Mouse (Mus musculus): ENCODE measurements around the gene Chd3. TPM values are rescaled to one million over a fixed set of nuclear protein-coding genes. Genes with fewer than 3 reads are reported as not detected.

Gene Chd3
- polyA plus RNA-seq, 1 experiment from 2014 or later, result 54.0 TPM

DNA sequence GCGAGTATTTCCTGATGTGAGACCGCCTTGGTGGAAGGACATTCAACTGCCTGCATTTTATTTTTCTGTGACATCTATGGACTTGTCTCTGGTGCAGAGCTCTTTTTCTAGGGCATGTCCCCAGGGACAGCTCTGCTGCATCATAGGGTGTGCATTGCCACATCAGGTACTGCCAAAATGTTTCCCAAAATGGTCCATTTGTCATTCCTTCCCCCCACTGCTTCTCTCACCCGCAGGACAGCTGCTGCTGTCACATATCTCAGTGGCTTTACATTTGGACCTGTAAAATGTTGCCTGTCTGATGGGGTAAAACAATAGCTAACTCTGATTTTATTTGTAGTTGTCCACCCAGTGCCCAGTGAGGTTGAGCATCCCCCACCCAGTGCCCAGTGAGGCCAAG is 73.9 kb downstream of the Chd3 start:
- Histone ChIP-seq H3K36me3 (0 out of 2 replicates have a peak, but pooled peaks cover 6% of the 10 kb centered on the region), H3K9me3 (no peaks in the 10 kb centered on the region), H3K27ac (no peak overlapping the region), H3K4me2 (no peak overlapping the region), H3K9ac (no peak overlapping the region), H3K4me1 (no peaks in the 10 kb centered on the region), H3K4me3 (replicated peaks) (no peak overlapping the region), H3K27me3 (replicated peaks) (no peaks in the 10 kb centered on the region)
- no peak for ATAC-seq (ENCODE audit: insufficient read depth, low FRiP score, low read depth)
- 87% methylated on average over 3 of the region's 3 CpGs for WGBS

Other genes starting within 250 kb of the Chd3 start
- 0.76 and 1.0 TPM in 2 replicates for gene Hes7, start 249.0 kb downstream of the Chd3 start, polyA plus RNA-seq (2015; fragmentation: Nextera tagmentation; extraction: Ambion mirVana)
- 0.37 TPM in 2 replicates for gene 9130213A22Rik, start 246.8 kb downstream of the Chd3 start, polyA plus RNA-seq (2015; fragmentation: Nextera tagmentation; extraction: Ambion mirVana)
- gene Aloxe3, start 243.5 kb downstream of the Chd3 start, polyA plus RNA-seq (2015; fragmentation: Nextera tagmentation; extraction: Ambion mirVana), result 0.27 and 1.2 TPM in 2 replicates
- gene Alox12b, start 212.4 kb downstream of the Chd3 start, polyA plus RNA-seq (2015; fragmentation: Nextera tagmentation; extraction: Ambion mirVana), result 4.2 and 11.5 TPM in 2 replicates
- 0.28 and 0.31 TPM in 2 replicates for gene Alox8, start 171.6 kb downstream of the Chd3 start, polyA plus RNA-seq (2015; fragmentation: Nextera tagmentation; extraction: Ambion mirVana)
- 0.04 TPM in 1 of 2 replicates, not detected in the other for gene Gucy2e, start 132.4 kb downstream of the Chd3 start, polyA plus RNA-seq (2015; fragmentation: Nextera tagmentation; extraction: Ambion mirVana)
- 18.6 and 19.5 TPM in 2 replicates for gene Cntrob, start 45.6 kb downstream of the Chd3 start, polyA plus RNA-seq (2015; fragmentation: Nextera tagmentation; extraction: Ambion mirVana)
- 146 and 157 TPM in 2 replicates for gene Trappc1, start 45.4 kb downstream of the Chd3 start, polyA plus RNA-seq (2015; fragmentation: Nextera tagmentation; extraction: Ambion mirVana)
- 1.3 TPM in 2 replicates for gene Kcnab3, start 43.1 kb downstream of the Chd3 start, polyA plus RNA-seq (2015; fragmentation: Nextera tagmentation; extraction: Ambion mirVana)
- gene Rnf227, start 28.9 kb downstream of the Chd3 start, polyA plus RNA-seq (2015; fragmentation: Nextera tagmentation; extraction: Ambion mirVana), result 12.6 and 12.8 TPM in 2 replicates
- 154 and 179 TPM in 2 replicates for gene Naa38, start 26.1 kb upstream of the Chd3 start, polyA plus RNA-seq (2015; fragmentation: Nextera tagmentation; extraction: Ambion mirVana)
- 24.9 and 25.3 TPM in 2 replicates for gene Cyb5d1, start 26.2 kb upstream of the Chd3 start, polyA plus RNA-seq (2015; fragmentation: Nextera tagmentation; extraction: Ambion mirVana)
- 26.7 and 29.4 TPM in 2 replicates for gene Tmem88, start 28.8 kb upstream of the Chd3 start, polyA plus RNA-seq (2015; fragmentation: Nextera tagmentation; extraction: Ambion mirVana)
- gene Kdm6b, start 44.3 kb upstream of the Chd3 start, polyA plus RNA-seq (2015; fragmentation: Nextera tagmentation; extraction: Ambion mirVana), result 25.4 and 26.5 TPM in 2 replicates
- gene Dnah2, start 179.7 kb upstream of the Chd3 start, polyA plus RNA-seq (2015; fragmentation: Nextera tagmentation; extraction: Ambion mirVana), result 0.81 and 1.1 TPM in 2 replicates
- 10.4 and 12.6 TPM in 2 replicates for gene Efnb3, start 190.8 kb upstream of the Chd3 start, polyA plus RNA-seq (2015; fragmentation: Nextera tagmentation; extraction: Ambion mirVana)
- 21.6 and 24.5 TPM in 2 replicates for gene Wrap53, start 210.8 kb upstream of the Chd3 start, polyA plus RNA-seq (2015; fragmentation: Nextera tagmentation; extraction: Ambion mirVana)
- 122 and 130 TPM in 2 replicates for gene Trp53, start 211.0 kb upstream of the Chd3 start, polyA plus RNA-seq (2015; fragmentation: Nextera tagmentation; extraction: Ambion mirVana)
- gene Atp1b2, start 236.5 kb upstream of the Chd3 start, polyA plus RNA-seq (2015; fragmentation: Nextera tagmentation; extraction: Ambion mirVana), result 7.5 and 7.7 TPM in 2 replicates
- 0.99 and 2.1 TPM in 2 replicates for gene Shbg, start 248.5 kb upstream of the Chd3 start, polyA plus RNA-seq (2015; fragmentation: Nextera tagmentation; extraction: Ambion mirVana)